Mouse (Mus musculus) bone marrow macrophage, adult 2 months (primary cell): ENCODE measurements around the gene Mad2l2.

Experiments
- CTCF ChIP-seq: IDR thresholded peaks from 2 replicates; pipeline ENCODE4 v1.5.1; 2012; ENCODE audit warnings: low read depth, mild to moderate bottlenecking, low read length, moderate library complexity
- POLR2A ChIP-seq: IDR thresholded peaks from 2 replicates; pipeline ENCODE4 v1.6.1; 2012; ENCODE audit warnings: mild to moderate bottlenecking, low read depth, low read length, borderline replicate concordance

GRCm38 (mm10) chr4:148082257-148083044 lies 47.7 kb upstream of the Mad2l2 start:
- TF ChIP-seq POLR2A (no peak), CTCF (peak; percentile 49; the same call in 1 of the 2 replicates)
